Mouse (Mus musculus) ES-CJ7 (cell line): ENCODE data around the gene Gigyf1.

Experiments used
- DNase-seq: peaks from one replicate; pipeline ENCODE4 v3.0.0; 2011; ENCODE audit warnings: low read depth, low spot score

The Gigyf1 gene

DNA sequence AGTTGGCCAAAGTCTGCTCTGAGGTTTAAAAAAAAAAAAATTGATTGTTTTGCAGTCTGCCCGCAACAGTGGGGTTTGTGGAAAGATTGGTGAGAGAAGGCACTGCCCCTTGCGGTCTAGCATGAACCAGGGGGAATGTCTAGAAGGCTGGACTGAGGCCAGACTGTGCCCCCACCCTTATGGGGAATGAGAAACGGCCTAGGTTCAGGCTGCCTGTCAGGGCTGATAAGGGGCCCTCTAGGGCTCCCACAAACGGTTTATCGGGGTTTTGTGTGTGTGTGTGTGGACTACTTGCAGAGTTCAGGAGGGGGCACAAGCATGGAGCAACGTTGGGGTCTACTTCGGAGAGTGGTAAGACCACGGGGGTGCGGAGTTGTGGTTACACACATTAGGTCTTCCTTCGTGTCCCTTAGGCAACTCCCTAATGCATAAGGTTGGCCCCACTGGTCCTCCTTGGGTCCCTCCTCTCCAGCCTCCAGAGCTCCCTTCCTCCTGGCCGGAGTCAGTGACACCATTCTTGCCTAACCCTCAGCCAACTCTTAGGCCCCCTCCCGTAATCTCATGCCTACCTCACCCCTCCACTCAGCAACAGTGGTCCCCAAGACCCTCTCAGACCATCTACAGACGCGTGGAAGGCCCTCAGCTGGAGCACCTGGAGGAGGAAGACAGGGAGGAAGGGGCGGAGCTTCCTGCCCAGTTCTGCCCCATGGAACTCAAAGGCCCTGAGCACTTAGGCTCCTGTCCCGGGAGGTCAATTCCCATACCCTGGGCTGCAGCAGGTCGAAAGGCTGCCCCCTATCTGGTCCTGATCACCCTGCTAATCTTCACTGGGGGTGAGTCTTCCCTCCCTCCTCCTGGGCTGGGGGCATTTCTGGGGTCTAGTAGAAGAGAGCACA lies 52.6 kb downstream of the Gigyf1 start:
- DNase-seq = no peak

DNA sequence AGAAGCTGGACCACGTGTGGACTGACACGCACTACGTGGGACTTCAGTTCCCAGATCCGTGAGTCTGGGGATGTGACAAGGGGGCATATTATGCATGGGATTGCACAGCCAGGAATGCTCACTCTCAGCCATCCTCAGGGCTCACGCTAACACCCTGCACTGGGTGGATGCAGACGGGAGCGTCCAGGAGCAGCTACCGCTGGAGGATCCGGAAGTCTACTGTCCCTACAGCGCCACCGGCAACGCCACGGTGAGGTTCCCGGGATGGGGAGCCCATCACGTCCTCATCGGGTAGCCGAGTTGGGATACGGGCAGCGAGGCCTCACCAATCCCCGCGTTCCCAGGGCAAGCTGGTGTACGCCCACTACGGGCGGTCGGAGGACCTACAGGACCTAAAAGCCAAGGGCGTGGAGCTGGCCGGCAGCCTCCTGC lies 56.1 kb downstream of the Gigyf1 start:
- DNase-seq = no peak
